Mouse (Mus musculus) heart, adult 18-20 months (tissue): Measurements from ENCODE around the gene D430041D05Rik. TPM values are rescaled to one million over a fixed set of nuclear protein-coding genes. Genes with fewer than 3 reads are reported as not detected.

Source experiments
- DNase-seq, 2 experiments: peaks; one replicate each; pipeline ENCODE4 v3.0.0; 2021 to 2022; ENCODE audit warnings: mixed read lengths in 1 of 2
- total RNA-seq, 2 experiments: library from RNA; stranded (reverse); gene quantifications; 2 replicates each; pipeline ENCODE4 v1.2.3; 2021

The D430041D05Rik gene
- total RNA-seq, 2 experiments from 2014 or later, result 0.07 to 0.08 TPM

DNA sequence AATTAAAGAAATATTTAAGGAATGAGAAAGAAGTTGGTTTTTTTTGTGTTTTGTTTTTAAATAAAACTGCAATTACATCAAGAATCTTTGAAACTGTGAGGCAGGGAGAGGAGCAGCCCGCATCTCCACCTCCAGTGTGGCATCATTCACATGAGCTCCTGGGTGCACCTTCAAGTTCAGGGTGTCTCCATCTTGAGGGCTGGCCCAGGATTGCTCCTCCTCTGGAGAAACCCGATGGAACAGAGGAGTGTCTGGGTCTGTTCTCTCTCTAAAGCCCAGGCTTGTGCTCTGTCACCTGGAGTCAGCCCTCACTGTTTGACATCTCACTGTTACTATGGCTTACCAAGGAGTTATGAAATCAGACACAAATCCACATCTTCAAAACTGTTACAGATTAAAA lies 219.1 kb downstream of the D430041D05Rik start:
- no peak for DNase-seq

DNA sequence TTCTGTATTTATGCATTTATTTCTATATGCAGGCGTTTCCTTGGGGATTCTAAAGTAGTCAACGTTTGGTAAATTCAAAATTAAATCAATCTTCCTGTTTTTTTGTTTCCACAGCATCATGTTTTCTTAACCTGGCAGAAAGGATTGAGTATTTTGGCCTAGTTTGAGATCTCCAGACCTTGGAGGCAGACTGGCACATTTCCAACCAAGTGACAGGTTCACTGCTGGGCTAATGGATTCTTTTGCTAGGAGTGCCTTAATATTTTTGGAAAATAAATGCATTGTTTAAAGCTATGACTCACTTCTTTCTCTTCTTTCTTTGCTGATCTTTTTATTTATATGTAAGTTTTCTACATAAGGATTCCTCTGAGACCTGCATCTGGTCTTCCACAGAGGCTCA lies 222.0 kb downstream of the D430041D05Rik start:
- no peak for DNase-seq

DNA sequence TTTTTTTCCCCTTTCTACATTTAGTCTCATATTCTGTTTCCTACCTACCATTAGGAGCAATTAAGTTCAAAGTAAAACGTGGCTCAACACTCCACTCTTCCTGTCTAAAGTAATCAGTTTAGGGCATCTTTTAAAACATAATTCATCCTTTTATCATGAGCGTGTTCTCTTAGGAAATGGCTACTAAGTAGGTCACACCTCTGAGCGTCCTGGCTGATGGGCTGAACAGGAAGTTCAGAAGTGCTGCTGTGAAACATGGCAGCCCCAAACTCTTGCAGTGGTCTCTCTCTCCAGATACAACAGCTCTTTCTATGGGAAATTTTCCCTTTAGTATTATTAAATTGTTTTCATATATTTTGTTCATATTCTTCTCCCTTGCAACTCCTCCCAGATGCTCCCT lies 223.7 kb downstream of the D430041D05Rik start:
- no peak for DNase-seq

DNA sequence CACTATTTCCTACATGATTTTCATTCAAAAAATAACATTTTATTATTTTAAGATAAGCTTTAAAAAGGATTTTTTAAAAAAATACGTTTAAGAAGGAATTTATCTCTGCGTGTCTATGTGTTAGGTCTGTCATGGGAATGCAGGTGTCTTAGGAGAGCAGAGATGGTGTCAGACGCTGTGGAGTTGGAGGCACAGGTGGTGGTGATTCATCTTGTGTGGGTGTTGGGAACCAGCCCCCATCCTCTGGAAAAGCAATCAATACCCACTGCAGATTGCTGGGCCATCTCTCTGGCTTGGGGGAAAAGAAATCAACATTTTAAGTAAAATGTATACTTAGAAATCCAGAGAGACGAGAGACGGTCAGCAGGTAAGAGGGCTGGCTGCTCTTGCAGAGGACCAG lies 225.2 kb downstream of the D430041D05Rik start:
- DNase-seq, result no peak

DNA sequence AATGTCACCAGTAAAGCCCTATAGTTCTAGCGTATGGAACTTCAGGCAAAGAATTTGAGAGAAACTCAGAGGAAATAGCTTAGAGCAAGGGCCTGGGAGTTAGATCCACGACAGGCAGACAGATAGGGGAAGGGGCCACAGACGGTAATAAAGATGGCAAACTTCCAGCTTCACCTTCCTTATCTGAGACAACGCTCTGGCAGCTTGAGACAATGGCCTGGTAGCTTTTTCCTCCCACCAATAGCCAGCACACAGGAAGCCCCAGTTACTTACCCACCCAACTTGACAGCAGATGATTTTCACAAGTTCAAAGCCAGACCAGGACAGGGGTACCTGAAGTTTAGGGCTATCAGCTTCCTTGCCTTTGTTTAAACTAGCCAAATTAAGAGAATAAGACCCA lies 226.5 kb downstream of the D430041D05Rik start:
- no peak for DNase-seq

DNA sequence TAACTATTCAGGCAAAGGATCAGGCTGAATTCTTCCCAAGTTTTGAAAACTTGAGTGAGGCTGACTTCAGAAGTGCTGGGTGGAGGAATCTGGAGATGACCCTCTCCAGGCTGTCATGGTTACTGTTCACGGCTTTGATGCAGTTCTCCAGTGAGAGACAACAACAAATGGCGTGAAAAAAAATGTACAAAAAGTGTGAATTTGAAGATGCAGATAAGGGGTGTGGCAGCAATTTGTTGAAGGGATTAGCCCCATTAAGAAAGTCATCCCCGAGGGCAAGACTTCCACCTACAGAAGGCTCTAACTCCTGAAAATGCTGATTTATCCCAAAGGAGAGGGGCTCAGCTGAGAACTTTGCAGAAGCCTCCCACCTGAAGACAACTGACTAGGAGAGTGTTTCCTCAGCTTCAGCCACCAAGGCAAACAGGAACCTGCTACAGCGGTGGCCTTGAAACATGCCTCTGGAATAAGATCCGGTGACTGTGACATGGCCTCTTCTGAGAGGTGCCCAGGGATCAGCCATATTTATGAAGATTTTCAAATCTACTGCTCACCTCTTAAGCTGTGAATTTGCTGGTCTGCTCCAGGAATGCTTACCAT lies 227.5 kb downstream of the D430041D05Rik start:
- DNase-seq, result no peak

DNA sequence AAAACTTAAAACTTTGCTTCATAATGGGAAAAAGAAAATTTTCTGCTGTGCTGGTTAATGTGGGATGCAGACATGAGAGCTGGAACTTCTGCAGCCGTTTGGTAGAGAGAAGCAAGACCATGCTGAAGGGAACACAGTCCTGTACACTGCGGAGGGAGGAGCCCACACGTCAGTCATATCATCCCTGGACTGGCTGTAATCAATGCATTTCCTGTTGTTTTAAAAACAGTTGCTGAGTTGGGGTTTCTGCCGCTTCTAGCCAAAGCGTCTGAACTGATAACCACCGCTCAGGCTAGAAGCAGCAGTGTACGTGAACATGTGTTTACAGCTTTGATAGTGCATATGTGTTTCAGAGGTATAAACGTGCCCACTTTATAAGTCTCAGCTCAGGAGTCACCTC lies 231.2 kb downstream of the D430041D05Rik start:
- no peak for DNase-seq

DNA sequence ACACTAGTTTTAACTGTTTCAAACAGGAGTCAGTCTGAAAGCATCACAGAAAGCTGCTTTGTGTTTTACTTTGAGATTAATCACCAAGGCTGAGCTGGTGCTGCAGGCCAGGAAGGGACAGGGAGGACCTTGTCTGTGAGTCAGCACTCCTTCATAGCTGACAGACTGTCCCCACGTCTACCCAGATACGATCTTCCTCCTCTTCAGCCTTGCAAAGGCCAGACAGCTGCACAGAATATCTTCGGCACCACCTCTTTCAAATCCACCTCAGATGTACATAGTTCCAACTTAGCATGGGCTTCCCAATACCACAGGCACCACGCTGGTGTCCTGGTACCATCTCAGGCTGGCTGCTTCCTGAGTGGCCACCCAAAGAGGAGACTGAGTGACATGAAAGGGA lies 232.6 kb downstream of the D430041D05Rik start:
- no peak for DNase-seq

DNA sequence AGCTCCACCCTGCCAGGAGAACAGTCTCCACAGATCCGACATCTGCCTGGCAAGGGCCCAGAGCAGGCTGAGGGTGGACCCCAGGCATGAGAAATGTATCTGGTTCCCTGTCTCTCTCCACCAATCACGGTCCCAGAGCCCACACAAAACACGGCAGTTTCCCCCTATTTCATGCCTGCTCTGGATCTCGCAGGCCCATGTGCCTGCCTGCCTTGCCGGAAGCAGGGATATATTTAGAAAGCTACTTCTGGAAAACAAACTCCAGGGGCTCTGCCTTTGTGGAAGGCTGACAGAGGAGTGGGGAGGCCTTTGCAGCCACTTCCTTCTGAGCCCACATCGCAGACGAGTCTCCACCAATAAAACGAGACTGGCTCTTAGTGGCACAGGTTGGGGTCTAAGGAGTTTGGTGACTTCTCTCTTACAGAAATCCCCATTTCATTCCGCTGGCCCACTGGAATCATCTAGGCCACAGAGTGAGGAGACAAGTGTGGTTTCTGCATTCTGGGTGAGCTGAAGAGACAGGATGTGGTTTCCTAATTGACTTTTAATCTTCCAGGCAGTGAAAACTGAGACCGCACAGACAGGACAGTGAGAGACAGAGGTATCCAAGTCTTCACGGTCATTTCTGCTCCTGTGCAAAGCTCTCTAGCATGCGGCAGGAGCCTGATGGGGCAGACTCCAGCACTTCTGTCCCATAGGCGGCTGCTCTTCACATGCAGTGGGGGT lies 233.7 kb downstream of the D430041D05Rik start:
- peak; percentile 33 to 50 for DNase-seq

DNA sequence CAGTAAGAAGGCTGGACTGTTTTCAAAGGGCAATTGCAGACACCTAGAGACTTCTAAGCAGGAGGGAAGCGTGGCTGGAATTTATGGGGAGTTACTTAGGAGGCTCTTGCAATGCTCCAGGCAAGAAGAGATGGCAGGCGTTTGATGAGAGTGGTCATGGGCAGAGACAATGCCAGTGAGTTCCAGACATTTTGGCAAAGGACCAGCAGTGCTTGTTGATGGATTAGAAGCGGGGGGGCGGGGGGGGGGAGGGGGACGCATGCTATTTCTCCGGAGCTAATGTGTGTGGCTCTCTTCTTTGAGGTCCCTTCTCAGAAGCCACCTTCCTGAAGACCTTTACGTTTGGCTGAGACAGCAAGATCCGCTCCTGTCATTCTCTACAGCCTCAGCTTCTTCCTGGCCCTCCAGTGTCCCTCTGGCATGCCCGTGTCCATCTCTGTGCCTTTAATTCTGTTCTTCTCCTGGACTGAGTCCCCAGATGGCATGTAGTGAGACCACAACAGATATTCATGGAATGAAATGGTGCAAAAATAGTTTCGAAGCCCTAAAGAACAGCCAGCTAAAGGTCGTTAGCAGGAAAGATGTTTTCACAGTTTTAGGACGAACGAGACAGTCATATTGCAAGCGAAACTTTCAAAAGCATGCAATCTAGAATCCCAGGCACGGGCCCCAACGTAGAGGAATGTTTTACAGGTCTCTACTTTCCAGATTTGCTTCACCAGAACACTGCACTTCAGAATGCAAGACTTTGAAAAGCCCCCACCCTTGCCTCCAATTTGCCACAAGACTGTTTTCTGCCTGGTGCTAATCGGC lies 234.4 kb downstream of the D430041D05Rik start:
- DNase-seq, result no peak

DNA sequence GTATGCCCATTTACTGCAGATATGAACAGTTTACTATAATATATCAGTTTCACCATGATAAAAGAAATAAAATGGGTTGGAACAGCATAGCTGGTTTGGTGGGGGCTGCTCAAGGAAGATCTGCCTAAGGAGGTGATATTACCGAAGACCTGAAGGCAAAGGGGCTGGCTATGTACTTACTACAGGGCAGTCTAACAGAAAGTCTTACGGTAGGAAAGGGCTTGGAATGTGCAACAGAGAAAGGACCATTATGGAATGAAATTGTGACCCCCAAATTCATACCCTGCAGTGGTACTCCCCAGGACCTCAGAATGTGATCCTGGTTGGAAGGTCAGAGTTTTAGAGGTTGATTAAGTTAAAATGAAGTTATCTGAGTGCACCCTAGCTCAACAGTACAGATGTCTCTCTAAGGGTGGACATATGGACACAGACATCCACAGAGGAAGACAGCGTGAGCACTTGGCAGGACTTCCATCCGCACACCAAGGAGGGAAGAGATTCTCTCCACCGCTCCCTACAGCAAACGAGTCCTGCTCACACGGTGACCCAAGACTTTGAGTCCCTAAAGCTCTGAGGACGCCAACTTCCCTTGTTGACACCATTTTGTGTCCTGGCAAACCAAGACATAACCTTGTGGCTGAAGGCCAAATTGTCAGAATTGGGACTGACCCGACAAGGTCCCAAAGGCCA lies 235.2 kb downstream of the D430041D05Rik start:
- no peak for DNase-seq

DNA sequence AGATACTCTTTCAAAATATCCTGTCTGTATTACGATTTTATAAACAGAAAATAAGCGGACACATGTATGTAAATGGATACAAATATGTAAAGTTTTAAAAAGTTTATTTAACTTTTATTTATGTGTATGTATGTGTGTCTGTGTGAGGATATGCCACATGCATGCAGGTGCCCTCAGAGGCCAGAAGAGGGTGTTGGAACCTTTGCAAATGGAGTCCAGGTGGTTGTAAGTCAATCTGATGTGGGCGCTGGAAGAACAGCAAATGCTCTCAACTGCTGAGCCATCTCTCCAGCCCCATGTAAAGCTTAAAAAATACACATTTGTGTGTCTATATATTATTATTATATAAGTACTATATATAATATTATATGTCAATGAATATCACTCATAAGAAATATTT lies 237.4 kb downstream of the D430041D05Rik start:
- no peak for DNase-seq

DNA sequence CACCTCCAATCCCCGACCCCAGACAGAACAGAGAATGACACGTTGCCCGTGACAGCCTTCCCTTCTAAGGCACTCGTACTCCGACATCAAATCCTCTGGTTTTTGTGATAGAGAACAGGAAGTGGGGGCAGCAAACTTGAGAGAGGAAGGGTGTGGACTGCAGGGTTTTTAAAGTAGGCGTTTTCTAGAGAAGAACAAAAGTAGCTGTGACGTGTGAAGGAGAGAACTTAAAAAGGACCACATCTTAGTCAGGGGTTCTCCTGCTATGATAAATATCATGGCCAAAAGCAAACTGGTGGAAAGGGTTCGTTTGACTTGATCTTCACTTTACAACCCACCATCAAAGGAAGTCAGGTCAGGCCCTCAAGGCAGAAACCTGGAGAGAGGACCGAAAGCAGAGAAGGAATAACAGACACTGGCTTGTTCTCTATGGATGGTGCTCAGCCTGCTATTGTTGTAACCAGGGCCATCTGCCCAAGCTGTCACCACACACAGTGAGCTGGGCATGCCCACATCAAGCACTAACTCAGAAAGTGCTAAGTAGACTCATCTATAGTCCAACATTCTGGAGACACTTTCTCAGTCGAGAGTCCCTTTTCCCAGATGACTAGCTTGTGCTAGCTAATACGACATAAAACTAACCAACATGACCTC lies 238.0 kb downstream of the D430041D05Rik start:
- peak; percentile 6 to 14 for DNase-seq

DNA sequence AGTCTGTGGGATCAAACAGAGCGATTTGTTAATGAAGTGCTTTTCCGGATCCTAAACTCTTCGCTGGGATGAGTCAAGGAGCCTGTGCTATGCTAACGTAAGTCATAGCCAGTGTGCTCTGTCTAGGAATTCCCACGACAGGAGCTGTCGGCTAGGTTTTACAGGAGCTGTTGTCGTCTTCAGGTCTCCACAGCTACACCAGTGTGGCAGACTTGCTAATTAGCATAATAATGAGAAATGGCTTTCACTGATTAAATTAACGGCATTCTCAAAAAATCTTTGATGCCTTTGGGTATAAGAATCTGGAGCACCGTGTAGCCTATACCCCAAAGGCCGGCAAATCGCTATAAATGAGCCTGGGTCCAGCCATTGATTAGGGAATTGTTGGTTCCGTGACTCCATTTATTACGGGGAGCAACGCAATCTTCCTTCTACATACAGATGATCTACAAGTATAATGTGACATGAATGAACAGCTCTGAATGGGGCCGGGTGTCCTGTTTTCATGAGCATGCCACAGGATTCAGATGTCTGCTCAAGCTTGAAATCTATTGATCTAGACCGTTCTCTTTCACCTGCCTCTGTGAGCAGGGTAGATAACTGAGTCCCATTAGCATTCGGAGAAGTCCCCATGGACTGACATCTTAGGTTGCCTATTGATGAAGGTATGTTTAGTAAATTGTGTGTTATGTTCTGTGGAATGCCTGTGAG lies 242.5 kb downstream of the D430041D05Rik start:
- no peak for DNase-seq

DNA sequence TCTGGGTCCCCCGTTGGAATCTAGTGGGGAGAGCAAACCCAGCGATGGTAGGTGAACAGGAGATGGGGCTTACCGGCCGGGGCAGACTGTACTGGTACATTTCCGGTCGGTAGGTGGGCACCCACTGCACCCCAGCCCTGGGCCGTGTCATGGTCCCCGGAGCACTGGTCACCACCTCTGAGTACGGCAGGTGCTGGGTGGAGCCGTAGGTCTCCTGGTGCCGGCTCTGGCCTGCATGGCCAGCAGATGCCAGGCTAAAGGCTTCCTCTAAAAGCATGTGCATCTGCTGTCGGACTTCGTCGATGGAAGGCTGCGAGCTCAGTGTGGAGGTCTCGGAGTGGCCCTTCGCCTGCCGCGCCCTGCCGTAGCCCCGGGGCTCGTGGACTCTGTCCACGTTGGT lies 243.0 kb downstream of the D430041D05Rik start:
- DNase-seq, result no peak

DNA sequence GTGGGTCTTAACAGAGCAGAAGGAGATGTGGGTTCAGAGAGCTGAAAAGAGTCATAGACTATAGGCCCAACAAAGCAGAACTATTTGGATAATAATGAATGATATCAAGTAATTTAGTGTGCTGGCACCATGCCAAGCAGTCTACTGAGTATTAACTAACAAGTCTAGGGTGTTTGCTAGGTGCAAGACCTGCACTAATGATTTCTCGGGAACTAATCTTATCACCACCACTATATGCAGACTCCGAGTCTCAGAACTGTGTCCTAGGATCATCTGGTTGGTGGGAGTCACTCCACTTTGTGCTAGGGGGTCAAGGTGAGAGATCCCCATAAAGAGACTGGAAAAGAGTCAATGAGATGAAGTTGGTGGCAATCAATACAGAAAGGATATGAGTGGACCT lies 245.2 kb downstream of the D430041D05Rik start:
- DNase-seq, result no peak

DNA sequence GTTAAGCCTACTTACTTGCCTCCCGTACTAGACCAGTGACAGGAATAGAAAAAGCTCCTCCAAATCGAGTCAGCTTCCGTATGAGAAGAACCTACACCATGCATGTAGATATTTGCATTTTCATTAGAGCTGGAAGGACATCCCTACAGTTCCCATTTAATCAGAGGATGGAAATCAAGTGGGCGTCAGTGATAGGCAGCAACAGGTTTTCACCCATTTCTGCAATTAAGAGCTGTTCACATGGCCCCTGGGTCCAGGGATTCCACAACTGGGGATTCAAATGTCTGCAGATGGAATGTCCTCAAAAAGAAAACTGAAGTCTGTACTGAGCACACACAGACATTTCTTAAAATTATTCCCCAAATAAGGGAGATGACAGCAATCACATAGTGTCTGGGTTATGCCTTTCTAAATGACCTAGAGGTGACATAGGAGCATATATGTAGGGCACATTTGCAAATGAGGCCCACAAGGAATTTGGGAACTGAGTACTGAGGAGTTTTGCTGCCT lies 246.8 kb downstream of the D430041D05Rik start:
- DNase-seq, result no peak

DNA sequence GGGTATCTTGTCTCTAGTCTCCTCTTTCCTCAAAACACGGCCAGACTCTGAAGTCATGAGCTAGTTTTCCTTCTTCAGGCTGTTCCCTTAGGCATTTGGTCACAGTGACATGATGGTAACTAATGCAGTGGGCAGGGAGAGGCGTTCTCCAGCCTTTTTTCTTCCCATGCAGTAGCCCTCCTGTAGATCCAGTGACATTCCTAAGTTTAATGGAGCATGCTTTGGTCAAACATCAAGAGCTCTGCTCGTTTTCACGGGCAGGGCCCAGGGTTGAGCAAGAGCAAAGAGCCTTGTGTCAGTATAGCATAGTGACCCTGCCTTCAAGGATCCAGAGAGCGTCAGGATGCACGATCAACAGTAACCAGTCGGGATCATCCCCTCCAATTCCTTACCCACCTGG lies 247.4 kb downstream of the D430041D05Rik start:
- no peak for DNase-seq

DNA sequence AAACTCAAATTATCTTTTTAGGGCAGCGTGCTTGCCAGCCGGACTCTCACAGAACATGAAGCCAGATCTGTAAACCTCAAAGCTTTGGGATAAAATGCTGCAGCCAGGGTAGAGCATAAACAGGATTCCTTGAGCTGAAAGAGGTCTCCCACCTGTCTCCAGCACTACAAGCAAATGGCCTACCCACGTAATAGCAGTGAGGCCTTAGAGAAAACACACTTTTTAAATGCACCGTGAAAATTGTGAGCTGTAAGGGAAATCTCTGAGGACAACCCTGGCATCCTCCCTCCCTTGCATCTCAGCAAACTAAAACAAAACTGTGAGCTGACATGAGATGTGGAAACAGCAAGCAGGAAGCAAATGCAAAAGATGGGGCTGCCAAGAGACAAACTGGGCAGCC lies 253.0 kb downstream of the D430041D05Rik start:
- DNase-seq, result no peak

DNA sequence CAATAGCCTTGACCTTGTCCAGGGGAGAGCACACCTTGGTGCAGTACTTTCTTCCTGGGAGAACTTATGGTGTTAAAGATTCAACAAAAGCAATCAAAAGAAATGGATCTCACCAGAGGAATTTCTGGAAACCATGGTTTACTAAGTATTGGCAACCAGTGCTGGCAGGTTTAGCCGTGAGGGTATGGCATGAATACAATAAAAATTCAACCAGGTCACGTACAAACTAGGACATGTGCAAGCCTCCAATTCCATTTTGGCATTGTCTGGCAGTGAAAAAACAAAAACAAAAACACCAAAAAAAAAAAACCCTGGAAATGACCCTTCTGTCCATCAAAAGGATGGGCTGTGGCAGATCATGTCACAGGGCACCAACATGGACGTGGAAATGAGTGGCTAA lies 256.9 kb downstream of the D430041D05Rik start:
- no peak for DNase-seq

DNA sequence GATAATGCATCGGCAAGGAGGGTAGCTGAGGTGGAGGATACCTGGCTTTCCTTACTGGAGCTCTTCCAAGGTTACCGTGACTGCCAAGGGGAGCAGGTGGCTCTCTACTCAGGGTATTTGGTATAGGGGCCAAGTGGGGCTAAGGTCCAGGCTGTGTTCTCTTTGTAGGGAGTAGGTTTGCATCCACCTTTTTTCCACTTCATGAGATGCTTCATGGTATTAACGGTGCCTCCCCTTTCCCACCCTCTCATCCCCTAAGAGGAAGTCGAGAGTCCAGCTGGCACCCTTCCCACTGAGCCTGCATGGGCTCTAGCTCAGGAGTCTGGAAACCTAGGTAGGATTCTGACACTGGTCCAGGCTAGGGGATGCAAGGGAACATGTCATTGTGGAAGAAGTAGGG lies 257.5 kb downstream of the D430041D05Rik start:
- no peak for DNase-seq
